Mouse (Mus musculus) CH12.LX (cell line): ENCODE measurements around the gene Ccdc162. TPM values are rescaled to one million over a fixed set of nuclear protein-coding genes. Genes with fewer than 3 reads are reported as not detected.

Experiments
- DNase-seq: peaks from one replicate; pipeline ENCODE4 v3.0.0-alpha.2; 2013; ENCODE audit errors: extremely low read depth
- H3K27ac ChIP-seq: 2 replicates; pipeline ENCODE4 v1.5.1; 2012; ENCODE audit warnings: low read depth, mild to moderate bottlenecking, control low read depth, moderate library complexity; ENCODE audit not compliant: insufficient read depth
- H3K27me3 ChIP-seq: replicated peaks from 2 replicates; pipeline ENCODE3; 2012; ENCODE audit warnings: inconsistent platforms
- H3K36me3 ChIP-seq, 2 experiments: replicated peaks in 1 of 2; 2 replicates each; pipeline versions ENCODE3 to v1.6.1; 2012; ENCODE audit warnings: inconsistent platforms in 1 of 2, low read length in 1 of 2, mild to moderate bottlenecking in 1 of 2, mixed read lengths in 1 of 2, moderate library complexity in 1 of 2; ENCODE audit not compliant: control insufficient read depth in 1 of 2, insufficient read depth in 1 of 2
- H3K4me1 ChIP-seq, 2 experiments: 2 replicates each; pipeline ENCODE4 v1.6.1; 2012; ENCODE audit warnings: inconsistent platforms in 1 of 2, moderate library complexity in 1 of 2; ENCODE audit not compliant: insufficient read depth in 2 of 2, control insufficient read depth in 1 of 2
- H3K4me2 ChIP-seq: 2 replicates; pipeline ENCODE4 v1.6.1; 2012; ENCODE audit warnings: low read depth, mild to moderate bottlenecking, control low read depth; ENCODE audit not compliant: poor library complexity, insufficient read depth, severe bottlenecking
- H3K4me3 ChIP-seq, 3 experiments: fragments of 150-350 bp in 1 of 3; sonication (generic) in 1 of 3; replicated peaks in 1 of 3; 2 replicates each; pipeline versions ENCODE3 to v1.5.1; 2011 to 2012; ENCODE audit warnings: low read depth in 2 of 3, low read length in 2 of 3, mild to moderate bottlenecking in 2 of 3, moderate library complexity in 2 of 3, control low read depth in 1 of 3, improper control_type of control experiment in 1 of 3, inconsistent platforms in 1 of 3, mixed read lengths in 1 of 3; ENCODE audit not compliant: poor library complexity in 1 of 3
- H3K79me2 ChIP-seq: replicated peaks from 2 replicates; pipeline ENCODE4 v1.6.1; 2012; ENCODE audit warnings: mild to moderate bottlenecking, moderate library complexity; ENCODE audit not compliant: control insufficient read depth, poor library complexity, insufficient read depth, severe bottlenecking; ENCODE audit errors: extremely low read depth
- H3K9ac ChIP-seq: 2 replicates; pipeline ENCODE4 v1.6.1; 2012; ENCODE audit warnings: low read depth, mild to moderate bottlenecking, control low read depth, moderate library complexity; ENCODE audit not compliant: insufficient read depth
- H3K9me3 ChIP-seq: replicated peaks from 2 replicates; pipeline ENCODE3; 2012; ENCODE audit warnings: low read length, inconsistent platforms, mixed read lengths
- CHD2 ChIP-seq: IDR thresholded peaks from 2 replicates; pipeline ENCODE4 v1.6.1; 2011; ENCODE audit warnings: low read length, improper control_type of control experiment
- E2F4 ChIP-seq: IDR thresholded peaks from 2 replicates; pipeline ENCODE4 v1.6.1; 2011; ENCODE audit warnings: low read depth, low read length, improper control_type of control experiment; ENCODE audit not compliant: insufficient replicate concordance
- ELF1 ChIP-seq: IDR thresholded peaks from 2 replicates; pipeline ENCODE4 v1.6.1; 2014; ENCODE audit warnings: low read depth, mild to moderate bottlenecking, inconsistent platforms, low read length, improper control_type of control experiment
- EP300 ChIP-seq: IDR thresholded peaks from 2 replicates; pipeline ENCODE4 v1.6.1; 2011; ENCODE audit warnings: low read length, improper control_type of control experiment
- ETS1 ChIP-seq: conservative IDR thresholded peaks from 2 replicates; pipeline ENCODE4 v1.6.1; 2012; ENCODE audit warnings: low read depth, mild to moderate bottlenecking, inconsistent platforms, low read length, improper control_type of control experiment, moderate library complexity
- HCFC1 ChIP-seq: IDR thresholded peaks from 2 replicates; pipeline ENCODE4 v1.6.1; 2012; ENCODE audit warnings: low read depth, mild to moderate bottlenecking, inconsistent platforms, low read length, improper control_type of control experiment
- JUND ChIP-seq: conservative IDR thresholded peaks from 2 replicates; pipeline ENCODE4 v1.6.1; 2011; ENCODE audit warnings: low read depth, low read length, improper control_type of control experiment
- KAT2A ChIP-seq: IDR thresholded peaks from 2 replicates; pipeline ENCODE4 v1.6.1; 2012; ENCODE audit warnings: low read length, improper control_type of control experiment, inconsistent platforms; ENCODE audit not compliant: insufficient replicate concordance
- MAZ ChIP-seq: IDR thresholded peaks from 2 replicates; pipeline ENCODE4 v1.6.1; 2012; ENCODE audit warnings: low read depth, mild to moderate bottlenecking, inconsistent platforms, low read length, improper control_type of control experiment, moderate library complexity
- NRF1 ChIP-seq: IDR thresholded peaks from 2 replicates; pipeline ENCODE4 v1.6.1; 2014; ENCODE audit warnings: low read depth, mild to moderate bottlenecking, inconsistent platforms, low read length, improper control_type of control experiment, moderate library complexity
- RCOR1 ChIP-seq: conservative IDR thresholded peaks from 2 replicates; pipeline ENCODE4 v1.6.1; 2012; ENCODE audit warnings: low read depth, mild to moderate bottlenecking, inconsistent platforms, low read length, improper control_type of control experiment
- SMC3 ChIP-seq: IDR thresholded peaks from 2 replicates; pipeline ENCODE4 v1.6.1; 2011; ENCODE audit warnings: low read depth, low read length, improper control_type of control experiment
- TCF12 ChIP-seq: IDR thresholded peaks from 2 replicates; pipeline ENCODE4 v1.6.1; 2014; ENCODE audit warnings: low read depth, mild to moderate bottlenecking, inconsistent platforms, low read length, improper control_type of control experiment
- USF1 ChIP-seq: IDR thresholded peaks from 2 replicates; pipeline ENCODE4 v1.6.1; 2014; ENCODE audit warnings: low read depth, mild to moderate bottlenecking, inconsistent platforms, low read length, improper control_type of control experiment
- ZC3H11A ChIP-seq: IDR thresholded peaks from 2 replicates; pipeline ENCODE4 v1.6.1; 2012; ENCODE audit warnings: low read depth, mild to moderate bottlenecking, inconsistent platforms, low read length, improper control_type of control experiment
- ZKSCAN1 ChIP-seq: IDR thresholded peaks from 2 replicates; pipeline ENCODE4 v1.6.1; 2012; ENCODE audit warnings: low read depth, inconsistent platforms, low read length, improper control_type of control experiment, borderline replicate concordance
- ZMIZ1 ChIP-seq: IDR thresholded peaks from 2 replicates; pipeline ENCODE4 v1.6.1; 2012; ENCODE audit warnings: low read depth, mild to moderate bottlenecking, inconsistent platforms, low read length, improper control_type of control experiment
- dilution Hi-C: fragments of 300-500 bp; cut with MboI; formaldehyde crosslinking; loops from 2 replicates; pipeline ENCODE4 v1.14.3; 2020; ENCODE audit warnings: low sequenced_read_pairs; ENCODE audit not compliant: extremely low pct_unique_long_range_greater_than_20kb, extremely low pct_ligation_motif_present
- in situ Hi-C: fragments of 300-500 bp; cut with MboI; formaldehyde crosslinking; loops from 3 replicates; pipeline ENCODE4 v1.14.3; 2019; ENCODE audit warnings: low sequenced_read_pairs, low pct_ligation_motif_present, low pct_unique_long_range_greater_than_20kb, mixed read lengths
- polyA plus RNA-seq: library from polyadenylated mRNA; unstranded; fragments of >175 nt; gene quantifications from 2 replicates; pipeline ENCODE4 v1.2.1, GENCODE M21; 2012; ENCODE audit warnings: low read depth; ENCODE audit not compliant: insufficient read length
- total RNA-seq, 2 experiments: library from RNA; depleted of rRNA; stranded (reverse); fragments of 300-350 nt in 1 of 2; fragments of >200 nt in 1 of 2; gene quantifications; 2 replicates each; pipeline ENCODE4 v1.2.3; 2012 to 2014

The Ccdc162 gene
- total and polyA plus RNA-seq, 3 experiments = 0.64 to 1.3 (median 1.3) TPM

DNA sequence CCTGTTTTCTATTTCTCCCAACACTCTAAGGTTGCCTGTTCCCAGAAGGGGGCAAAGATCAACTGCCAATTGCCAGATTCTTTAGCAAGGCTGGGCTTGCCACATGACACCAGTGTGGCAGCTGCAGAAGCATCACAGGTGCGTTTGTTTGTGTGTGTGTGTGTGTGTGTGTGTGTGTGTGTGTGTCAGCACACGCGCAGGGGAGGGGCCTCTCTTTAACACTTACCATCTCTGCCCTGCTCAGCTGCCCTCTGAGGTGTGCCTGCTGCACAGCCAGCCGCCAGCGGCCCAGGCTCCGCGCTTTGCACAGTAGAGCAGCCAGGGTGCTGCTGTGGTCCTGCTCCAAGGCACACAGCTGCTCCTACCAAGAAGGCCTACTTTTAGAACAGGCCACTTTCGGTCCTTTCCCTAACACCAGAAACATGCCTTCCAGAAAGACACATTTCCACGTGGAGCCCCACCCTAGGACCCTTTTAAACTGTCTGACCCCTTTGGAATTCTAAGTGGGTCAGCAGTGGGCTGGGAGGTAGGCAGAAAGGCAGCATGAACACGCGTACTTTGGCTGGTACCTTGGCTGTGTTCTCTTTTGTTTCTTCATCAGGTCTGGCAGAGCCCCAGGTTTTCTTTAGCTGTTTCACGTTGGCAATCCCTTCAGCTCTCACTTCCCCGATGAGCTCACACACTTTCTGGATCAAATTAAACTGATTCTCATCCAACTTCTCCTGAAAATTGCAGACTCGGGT is 163.4 kb downstream of the Ccdc162 start:
- TF ChIP-seq TCF12 (peak; percentile 54; the same call in 1 of the 2 replicates), NRF1 (0 out of 2 replicates have a peak, but pooled peaks have one; percentile 12), ETS1 (0 out of 2 replicates have a peak, but pooled peaks have one; percentile 13), ELF1 (no peak)
- dilution Hi-C loops (no loop called here), in situ Hi-C loops (no loop called here)
- Histone ChIP-seq H3K9ac (no peak overlapping the region), H3K4me1 (peaks cover 4 to 39% of the 10 kb centered on the region in 2 experiments), H3K27ac (no peak overlapping the region), H3K9me3 (peaks cover 8% of the 10 kb centered on the region), H3K4me2 (no peak overlapping the region), H3K79me2 (no peaks in the 10 kb centered on the region), H3K4me3 (no peak overlapping the region), H3K27me3 (no peaks in the 10 kb centered on the region), H3K36me3 (no peaks in the 10 kb centered on the region)
- peak; percentile 43 for DNase-seq

GRCm38 (mm10) chr10:41552319-41552718 is 164.1 kb downstream of the Ccdc162 start:
- H3K36me3 ChIP-seq = no peaks in the 10 kb centered on the region
- H3K27me3 ChIP-seq = no peaks in the 10 kb centered on the region
- dilution Hi-C loops (no loop called here), in situ Hi-C loops (no loop called here)
- H3K79me2 ChIP-seq = no peaks in the 10 kb centered on the region
- H3K27ac ChIP-seq = no peak overlapping the region
- H3K9ac ChIP-seq = no peak overlapping the region
- DNase-seq = no peak
- H3K9me3 ChIP-seq = peaks cover 8% of the 10 kb centered on the region
- TF ChIP-seq KAT2A = no peak
- TF ChIP-seq E2F4 = no peak
- TF ChIP-seq JUND = no peak
- no peak for TF ChIP-seq ZKSCAN1
- TF ChIP-seq ZC3H11A = no peak
- TF ChIP-seq USF1 = no peak
- TF ChIP-seq ZMIZ1 = no peak
- TF ChIP-seq HCFC1 = no peak
- no peak for TF ChIP-seq RCOR1
- no peak for TF ChIP-seq TCF12
- no peak for TF ChIP-seq CHD2
- no peak for TF ChIP-seq MAZ
- no peak for TF ChIP-seq EP300
- TF ChIP-seq NRF1 = no peak
- no peak for TF ChIP-seq SMC3
- H3K4me1 ChIP-seq = peaks cover 4 to 39% of the 10 kb centered on the region in 2 experiments
- no peak overlapping the region for H3K4me3 ChIP-seq
- H3K4me2 ChIP-seq = no peak overlapping the region
